Comparison of ENCODE assay signal across 14 mouse cellular contexts in genomic region chr4:76405862-76406454, GRCm38 (mm10).
DNase-seq lines count a peak whose midpoint lies in the region; ATAC-seq lines count a peak whose summit lies in the region.
"Had no signal": no experiment of that assay in that cellular context is flagged by ENCODE, and none has a peak within 500 bp of the region (broad histone marks: within the 10 kb centered on the region; RNA-seq: fewer than 3 reads in every experiment).

No protein-coding gene starts in this region.

- no peak overlapping the region for H3K4me2 ChIP-seq in embryonic facial prominence, embryonic 11.5 days (ENCODE audit: low read depth, low read length)
- no peak overlapping the region for H3K4me2 ChIP-seq in hindbrain, embryonic 13.5 days
- H3K4me2 ChIP-seq in midbrain, embryonic 15.5 days: no peak overlapping the region
- H3K4me2 ChIP-seq: heart, embryonic 15.5 days; liver, embryonic 12.5 days had no signal

- H3K27me3 ChIP-seq in embryonic facial prominence, embryonic 11.5 days (ENCODE audit: control insufficient read depth, insufficient read depth, low read length): no peaks in the 10 kb centered on the region
- no peaks in the 10 kb centered on the region for H3K27me3 ChIP-seq in embryonic facial prominence, embryonic 10.5 days (replicated peaks; ENCODE audit: low read depth, poor library complexity, severe bottlenecking)
- no peaks in the 10 kb centered on the region for H3K27me3 ChIP-seq in hindbrain, embryonic 13.5 days
- H3K27me3 ChIP-seq in midbrain, embryonic 15.5 days (replicated peaks): no peaks in the 10 kb centered on the region
- H3K27me3 ChIP-seq: heart, embryonic 15.5 days; liver, embryonic 12.5 days had no signal

- no peaks in the 10 kb centered on the region for H3K36me3 ChIP-seq in embryonic facial prominence, embryonic 11.5 days (replicated peaks; ENCODE audit: control insufficient read depth, insufficient read depth, low read depth, low read length)
- H3K36me3 ChIP-seq in embryonic facial prominence, embryonic 10.5 days (replicated peaks): no peaks in the 10 kb centered on the region
- no peaks in the 10 kb centered on the region for H3K36me3 ChIP-seq in hindbrain, embryonic 13.5 days
- no peaks in the 10 kb centered on the region for H3K36me3 ChIP-seq in midbrain, embryonic 15.5 days (replicated peaks)
- H3K36me3 ChIP-seq: heart, embryonic 15.5 days; liver, embryonic 12.5 days had no signal

- no peaks in the 10 kb centered on the region for H3K9me3 ChIP-seq in embryonic facial prominence, embryonic 11.5 days (replicated peaks; ENCODE audit: control insufficient read depth, low read length)
- H3K9me3 ChIP-seq in embryonic facial prominence, embryonic 10.5 days: no peaks in the 10 kb centered on the region
- no peaks in the 10 kb centered on the region for H3K9me3 ChIP-seq in hindbrain, embryonic 13.5 days
- H3K9me3 ChIP-seq in midbrain, embryonic 15.5 days: no peaks in the 10 kb centered on the region
- H3K9me3 ChIP-seq: heart, embryonic 15.5 days; liver, embryonic 12.5 days had no signal

- ATAC-seq in embryonic facial prominence, embryonic 11.5 days (replicated peaks; ENCODE audit: insufficient number of reproducible peaks, low FRiP score, low TSS enrichment, low read depth): no peak
- ATAC-seq in hindbrain, embryonic 13.5 days (ENCODE audit: low FRiP score): peak; percentile 24; the same call in 1 of the 2 replicates
- ATAC-seq in midbrain, embryonic 15.5 days (replicated peaks): peak; percentile 38; the same call in 1 of the 2 replicates
- no peak for ATAC-seq in granulocyte monocyte progenitor cell, adult 5-6 weeks (replicated peaks; ENCODE audit: poor library complexity, severe bottlenecking)
- ATAC-seq: liver, embryonic 12.5 days had no signal

- no peak overlapping the region for H3K9ac ChIP-seq in embryonic facial prominence, embryonic 11.5 days (replicated peaks; ENCODE audit: low read length)
- H3K9ac ChIP-seq in hindbrain, embryonic 13.5 days: no peak overlapping the region
- no peak overlapping the region for H3K9ac ChIP-seq in midbrain, embryonic 15.5 days
- H3K9ac ChIP-seq: heart, embryonic 15.5 days; liver, embryonic 12.5 days had no signal

- no peak overlapping the region for H3K27ac ChIP-seq in embryonic facial prominence, embryonic 11.5 days (replicated peaks; ENCODE audit: low read depth, low read length)
- H3K27ac ChIP-seq in embryonic facial prominence, embryonic 10.5 days (replicated peaks): no peak overlapping the region
- peak overlapping the region; percentile 37; the same call in 1 of the 2 replicates for H3K27ac ChIP-seq in hindbrain, embryonic 13.5 days
- H3K27ac ChIP-seq in midbrain, embryonic 15.5 days: 0 out of 2 replicates have a peak overlapping the region, but pooled peaks have one; percentile 17
- H3K27ac ChIP-seq: heart, embryonic 15.5 days; liver, embryonic 12.5 days had no signal

- H3K4me1 ChIP-seq in embryonic facial prominence, embryonic 11.5 days (ENCODE audit: control insufficient read depth, insufficient read depth, low read length): no peaks in the 10 kb centered on the region
- peaks cover 12% of the 10 kb centered on the region for H3K4me1 ChIP-seq in embryonic facial prominence, embryonic 10.5 days
- peaks cover 18% of the 10 kb centered on the region; the same call in 1 of the 2 replicates for H3K4me1 ChIP-seq in hindbrain, embryonic 13.5 days (replicated peaks)
- peaks cover 17% of the 10 kb centered on the region for H3K4me1 ChIP-seq in midbrain, embryonic 15.5 days
- H3K4me1 ChIP-seq: heart, embryonic 15.5 days; liver, embryonic 12.5 days had no signal

- H3K4me3 ChIP-seq in embryonic facial prominence, embryonic 11.5 days (ENCODE audit: low read depth, low read length): no peak overlapping the region
- no peak overlapping the region for H3K4me3 ChIP-seq in embryonic facial prominence, embryonic 10.5 days
- H3K4me3 ChIP-seq in hindbrain, embryonic 13.5 days: no peak overlapping the region
- H3K4me3 ChIP-seq in midbrain, embryonic 15.5 days: no peak overlapping the region
- H3K4me3 ChIP-seq: heart, embryonic 15.5 days; liver, embryonic 12.5 days had no signal

- DNase-seq in embryonic facial prominence, embryonic 11.5 days (ENCODE audit: low spot score): peak; percentile 10
- no peak for DNase-seq in embryonic facial prominence, embryonic 10.5 days (ENCODE audit: low spot score)
- peak; percentile 67 for DNase-seq in embryo, embryonic 10.5 days (ENCODE audit: low spot score)
- no peak for DNase-seq in left cerebral cortex, adult 9 months (ENCODE audit: low spot score in 2 of 2)
- DNase-seq in urinary bladder, postnatal 14 days (ENCODE audit: low spot score): no peak
- DNase-seq: cerebellum, adult 9-10 months; kidney, postnatal 10 days; layer of hippocampus, adult 9-11 months; lung, postnatal 10 days had no signal

- WGBS in embryonic facial prominence, embryonic 11.5 days: 52% methylated on average over 5 of the region's 5 CpGs
- 49% methylated on average over 5 of the region's 5 CpGs for WGBS in embryonic facial prominence, embryonic 10.5 days
- 11% methylated on average over 5 of the region's 5 CpGs for WGBS in hindbrain, embryonic 13.5 days
- WGBS in midbrain, embryonic 15.5 days: 11% methylated on average over 5 of the region's 5 CpGs

Comparison
In these comparisons a context has a peak if more than half of its experiments do, and no peak if none do; other contexts are left out.
1. DNase-seq: peak in embryonic facial prominence, embryonic 11.5 days (single experiment) and embryo, embryonic 10.5 days (single experiment); none in embryonic facial prominence, embryonic 10.5 days (single experiment), left cerebral cortex, adult 9 months (0 of 2) and urinary bladder, postnatal 14 days (single experiment).
2. ATAC-seq: peak in hindbrain, embryonic 13.5 days (single experiment) and midbrain, embryonic 15.5 days (single experiment); none in embryonic facial prominence, embryonic 11.5 days (single experiment) and granulocyte monocyte progenitor cell, adult 5-6 weeks (single experiment).
3. H3K27ac ChIP-seq: peak in hindbrain, embryonic 13.5 days (single experiment) and midbrain, embryonic 15.5 days (single experiment); none in embryonic facial prominence, embryonic 11.5 days (single experiment) and embryonic facial prominence, embryonic 10.5 days (single experiment).